Mouse (Mus musculus) embryo, embryonic 11.5 days (tissue): ENCODE results near the gene Atp6v1f.
A peak's percentile ranks its signal among the peaks of the same experiment; 100 is the strongest.

Experiments used
- DNase-seq: peaks from one replicate; pipeline ENCODE4 v3.0.0-alpha.2; 2012; ENCODE audit warnings: low read depth, low spot score

Gene Atp6v1f

DNA sequence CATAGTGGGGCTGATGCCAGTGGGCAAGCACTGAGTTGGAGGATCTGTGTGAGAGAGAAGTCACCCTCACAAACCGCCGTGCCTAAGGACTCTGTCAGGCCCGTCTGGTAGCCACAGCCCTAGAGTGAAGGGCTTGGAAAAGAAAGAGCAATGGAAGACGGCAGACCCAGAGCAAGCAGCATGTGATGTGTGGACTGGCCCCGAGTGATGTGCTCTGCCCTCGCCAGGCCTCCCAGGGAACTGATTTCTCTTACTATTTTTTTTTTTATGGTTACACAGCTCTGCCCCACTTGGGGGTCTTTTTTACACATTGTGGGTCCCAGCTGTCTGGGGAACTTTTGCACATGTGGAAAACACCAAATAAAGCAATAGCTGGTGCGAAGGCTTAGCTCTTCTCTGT, 6.0 kb upstream of the Atp6v1f start:
- no peak for DNase-seq

GRCm38 (mm10) chr6:29463388-29463787, 4.1 kb upstream of the Atp6v1f start:
- no peak for DNase-seq

GRCm38 (mm10) chr6:29468851-29469250, 1.3 kb downstream of the Atp6v1f start:
- no peak for DNase-seq

GRCm38 (mm10) chr6:29471137-29471536, 3.6 kb downstream of the Atp6v1f start, which contains the start of gene Atp6v1fnb:
Gene Atp6v1fnb, plus strand, starts transcription at chr6:29471437.
- DNase-seq, result no peak

DNA sequence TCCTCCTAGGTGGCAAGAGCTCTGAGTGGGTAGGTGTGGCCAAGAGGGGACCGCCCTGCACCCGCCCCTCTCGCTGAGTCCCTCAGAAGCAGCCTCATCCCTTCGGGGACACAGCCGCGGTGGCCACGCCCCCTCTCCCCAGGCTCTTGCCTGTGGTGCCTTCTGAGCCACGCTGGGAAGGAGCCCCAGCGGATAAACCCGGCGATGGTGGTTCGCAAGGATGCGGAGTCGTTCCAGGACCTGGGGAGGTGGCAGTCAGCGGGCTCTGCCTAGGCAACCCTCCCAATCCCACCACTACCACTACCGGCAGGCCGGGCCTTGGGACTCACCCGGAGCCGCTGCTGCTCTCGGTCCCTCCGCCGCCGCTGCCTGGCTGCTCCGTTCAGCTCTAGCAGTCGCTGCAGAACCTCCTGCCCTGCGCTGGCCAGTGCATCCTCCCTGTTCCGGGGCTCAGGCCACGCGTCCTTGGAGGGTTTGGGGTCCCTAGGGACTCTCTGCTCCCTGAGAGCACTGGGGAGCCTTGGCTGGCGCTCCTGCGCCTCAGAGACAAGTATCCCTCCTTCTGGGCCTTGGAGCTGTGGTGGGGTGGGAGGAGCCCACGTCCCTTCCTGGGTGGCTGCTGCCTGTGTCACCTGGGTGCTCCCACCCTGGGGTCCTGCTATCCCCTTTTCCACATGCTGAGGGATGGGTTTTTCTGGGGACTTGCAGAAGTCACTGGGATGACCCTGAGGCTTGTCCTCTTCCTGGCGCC, 6.6 kb downstream of the Atp6v1f start:
- DNase-seq, result peak; percentile 66

GRCm38 (mm10) chr6:29474736-29475135, 7.2 kb downstream of the Atp6v1f start:
- no peak for DNase-seq

DNA sequence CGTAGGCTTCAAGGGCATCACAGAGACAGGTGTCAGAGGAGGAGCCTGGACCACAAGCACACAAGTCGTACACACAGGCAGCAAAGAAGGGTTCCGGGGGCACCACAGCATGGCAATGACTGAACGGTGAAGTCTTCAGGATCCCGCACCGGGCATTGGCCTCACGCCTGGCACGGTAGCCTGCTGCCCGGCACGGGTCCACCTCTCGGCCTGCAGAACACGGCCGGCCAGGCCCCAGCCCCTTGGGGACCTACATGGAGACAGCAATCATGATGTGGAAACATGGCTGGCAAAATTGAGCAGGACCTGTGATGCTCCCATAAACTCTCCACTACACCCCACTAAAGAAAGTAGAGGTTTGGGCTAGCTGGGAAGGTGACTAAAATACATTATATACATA, 15.2 kb downstream of the Atp6v1f start:
- DNase-seq, result no peak

- DNase-seq, result peak; percentile 69
Observed at GRCm38 (mm10) chr6:29484716-29485559, 17.4 kb downstream of the Atp6v1f start.

GRCm38 (mm10) chr6:29485951-29486350, 18.4 kb downstream of the Atp6v1f start:
- no peak for DNase-seq

GRCm38 (mm10) chr6:29494101-29494500, 26.6 kb downstream of the Atp6v1f start:
- DNase-seq, result no peak

- no peak for DNase-seq
Observed at GRCm38 (mm10) chr6:29496270-29496669, 28.8 kb downstream of the Atp6v1f start.

- no peak for DNase-seq
Observed at GRCm38 (mm10) chr6:29497791-29498190, 30.3 kb downstream of the Atp6v1f start.

GRCm38 (mm10) chr6:29500177-29500576, 32.7 kb downstream of the Atp6v1f start:
- no peak for DNase-seq

- no peak for DNase-seq
Observed at GRCm38 (mm10) chr6:29500810-29501209, 33.3 kb downstream of the Atp6v1f start.

- no peak for DNase-seq
Observed at GRCm38 (mm10) chr6:29501599-29501998, 34.1 kb downstream of the Atp6v1f start.

GRCm38 (mm10) chr6:29505493-29505892, 38.0 kb downstream of the Atp6v1f start:
- DNase-seq, result no peak

DNA sequence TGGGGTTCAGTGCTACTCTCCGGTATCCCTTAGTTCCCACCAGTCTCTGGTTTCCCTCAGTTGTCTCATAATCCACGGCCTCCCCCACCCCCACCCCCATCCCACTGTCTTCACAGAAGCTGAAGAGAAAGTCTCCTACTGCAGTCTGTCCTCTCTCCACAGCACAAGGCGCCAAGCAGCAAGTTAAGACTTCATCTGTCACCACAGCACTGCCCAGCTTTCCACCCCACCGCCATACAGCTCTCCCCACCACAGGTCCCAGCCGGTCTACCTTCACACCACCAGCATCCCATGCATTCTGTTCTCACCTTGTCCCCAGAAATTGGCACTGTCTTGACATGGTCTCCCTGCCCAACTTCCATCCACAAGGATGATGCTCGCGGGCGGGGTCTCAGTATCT, 39.3 kb downstream of the Atp6v1f start:
- DNase-seq, result no peak

- no peak for DNase-seq
Observed at GRCm38 (mm10) chr6:29507447-29508309, 40.2 kb downstream of the Atp6v1f start, which contains the start of gene Kcp. Gene Kcp, minus strand, starts transcription at chr6:29507952.

DNA sequence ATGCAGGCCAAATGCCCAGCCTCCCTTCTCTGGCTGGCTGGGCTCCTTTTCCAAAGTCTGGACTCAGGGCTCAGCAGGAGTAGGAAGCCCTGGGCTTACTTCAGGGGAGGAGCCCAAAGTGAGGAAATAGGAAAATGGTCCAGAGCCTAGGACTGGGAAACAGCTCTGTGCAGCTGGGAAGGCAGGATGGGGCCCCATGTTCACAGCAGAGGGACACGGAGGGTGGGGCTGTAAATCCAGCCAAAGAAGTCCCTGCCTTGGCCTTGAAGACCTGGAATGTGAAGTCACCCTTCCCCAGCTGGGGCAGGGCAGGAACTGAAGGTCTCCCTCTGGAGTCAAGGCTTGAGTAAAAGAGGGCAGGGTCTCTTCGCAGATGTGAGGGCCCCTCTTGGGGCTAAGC, 41.6 kb downstream of the Atp6v1f start:
- no peak for DNase-seq

DNA sequence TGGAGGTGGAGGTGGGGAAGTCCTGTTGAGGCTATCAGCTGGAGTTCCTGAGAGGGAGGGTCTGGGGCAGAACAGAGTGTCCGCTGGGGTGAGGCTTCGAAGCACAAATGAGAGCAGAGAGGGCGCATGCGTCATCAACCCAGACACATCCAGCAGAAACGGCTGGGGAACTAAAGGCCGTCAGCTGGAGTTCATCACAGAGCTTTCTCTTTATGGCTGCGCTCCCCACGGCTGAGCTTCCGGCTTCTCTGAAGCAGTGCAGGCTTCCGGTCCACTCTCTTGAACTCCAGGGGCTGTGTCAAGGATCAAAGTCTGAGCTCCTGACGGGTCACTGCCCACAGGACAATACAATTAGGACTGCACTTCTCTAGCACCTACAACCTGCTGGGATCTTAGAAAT, 45.8 kb downstream of the Atp6v1f start:
- peak; percentile 68 for DNase-seq

GRCm38 (mm10) chr6:29517139-29517538, 49.6 kb downstream of the Atp6v1f start:
- peak; percentile 60 for DNase-seq
